Mouse (Mus musculus): ENCODE measurements around the gene Baz1a.

The Baz1a gene

GRCm38 (mm10) chr12:55013626-55014398, at the start of gene Baz1a:
Gene Baz1a, minus strand, starts transcription at chr12:55014348.
- DNase-seq: no peak

DNA sequence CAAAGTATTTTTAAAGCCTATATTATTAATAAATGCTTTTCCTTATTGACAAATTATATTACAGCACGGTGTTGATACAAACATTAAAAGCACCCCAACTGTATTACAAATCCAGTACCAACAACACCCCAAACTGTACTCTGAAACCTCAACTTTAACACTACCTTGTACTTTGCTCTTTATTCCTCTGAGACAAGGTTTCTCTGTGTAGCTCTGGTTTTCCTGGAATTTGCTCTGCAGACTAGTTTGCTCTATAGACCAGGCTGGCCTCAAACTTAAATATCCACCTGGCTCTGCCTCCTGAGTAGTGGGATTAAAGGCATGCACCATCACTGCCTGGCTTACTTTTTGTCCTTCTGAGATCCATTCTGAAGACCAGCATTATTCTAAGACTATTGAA, 48.0 kb upstream of the Baz1a start:
- DNase-seq: no peak

DNA sequence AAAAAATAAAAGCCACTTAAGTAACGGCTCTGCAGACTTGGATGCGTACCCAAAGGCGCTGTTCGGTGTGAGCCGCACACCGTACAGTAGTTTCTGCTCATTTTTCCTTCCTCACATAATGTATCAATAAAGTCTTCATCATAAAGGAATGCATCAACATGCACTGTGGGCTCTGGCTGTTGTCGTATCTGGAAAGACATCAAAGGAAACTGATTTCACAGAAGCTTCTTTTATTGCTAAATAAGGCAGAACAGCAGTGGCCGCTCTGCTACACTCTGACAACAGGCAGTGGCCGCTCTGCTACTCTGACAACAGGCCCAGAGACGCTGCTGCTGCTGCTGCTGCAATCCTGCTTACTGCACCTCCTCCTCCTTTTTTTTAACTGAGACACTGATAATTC, 46.9 kb upstream of the Baz1a start:
- DNase-seq: no peak

DNA sequence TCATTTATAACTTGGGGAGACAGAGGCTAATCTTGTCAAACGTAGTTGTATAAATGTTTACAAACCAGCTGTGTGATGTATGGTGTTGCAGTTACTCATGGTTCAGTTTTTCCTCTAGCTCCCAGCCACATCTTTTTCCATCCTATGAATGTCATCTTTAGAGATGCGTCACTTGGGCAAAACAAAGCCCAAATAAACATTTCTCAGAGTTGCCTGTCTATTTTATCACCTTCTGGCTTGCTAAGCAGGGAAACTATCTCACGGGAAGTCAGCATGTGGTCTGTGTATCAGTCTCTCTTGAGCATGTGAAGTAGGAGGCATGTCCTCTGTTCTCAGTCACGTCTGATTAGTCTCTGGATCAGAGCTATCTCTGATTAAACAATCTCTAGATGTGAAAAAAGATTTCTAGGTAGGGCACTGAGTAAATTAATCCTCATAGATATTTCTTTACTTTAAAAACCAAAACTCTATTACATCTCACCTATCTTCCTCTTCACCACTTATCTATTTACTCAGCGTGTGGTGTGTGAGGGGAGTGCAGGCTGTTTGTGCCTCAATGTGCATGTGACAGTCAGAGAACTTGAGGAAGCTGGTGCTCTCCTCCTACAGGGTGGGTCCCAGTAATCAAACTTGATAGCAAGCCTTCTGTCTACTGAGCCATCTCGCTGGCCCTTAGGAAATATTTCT, 46.2 kb upstream of the Baz1a start:
- no peak for DNase-seq

DNA sequence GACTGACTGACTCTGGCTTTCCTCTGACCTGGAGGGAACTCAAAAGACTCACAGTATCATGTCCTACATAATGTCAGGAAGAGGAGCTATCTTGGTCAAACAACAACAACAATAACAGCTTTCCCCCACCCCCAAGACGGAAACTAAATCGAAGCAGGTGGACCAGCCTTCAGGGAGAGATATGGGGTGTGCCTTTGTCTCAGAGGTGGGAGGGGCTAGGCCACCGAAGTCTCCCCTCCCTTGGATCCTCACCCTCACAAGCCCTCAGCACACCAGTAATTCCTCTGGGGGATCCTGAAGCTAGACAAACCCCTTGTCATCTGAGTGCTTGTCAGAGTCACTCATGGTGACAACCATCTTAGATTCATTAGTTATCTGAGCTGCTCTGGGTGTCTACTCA, 45.7 kb upstream of the Baz1a start:
- no peak for DNase-seq

GRCm38 (mm10) chr12:55058865-55059615, 44.9 kb upstream of the Baz1a start:
- no peak for DNase-seq

DNA sequence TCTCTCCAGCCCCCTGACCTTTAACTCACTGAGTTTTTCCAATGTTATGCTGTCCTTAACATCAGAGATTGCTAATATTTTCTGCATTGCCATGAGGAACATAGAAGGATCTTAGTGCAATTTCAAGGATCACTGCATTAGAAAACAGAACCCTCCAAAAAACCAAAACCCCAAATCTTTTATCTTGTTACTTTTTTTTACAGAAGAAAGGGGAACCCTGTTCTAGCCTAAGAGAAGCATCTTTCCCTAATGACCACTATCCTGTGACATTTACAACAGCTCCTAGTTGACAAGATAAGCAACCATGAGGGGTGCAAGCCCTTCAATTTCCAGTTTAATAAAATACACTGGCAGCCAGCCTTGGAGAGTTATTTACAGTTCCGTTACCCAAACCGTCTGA, 42.6 kb upstream of the Baz1a start:
- DNase-seq: no peak

- no peak for DNase-seq
These were observed 40.5 kb upstream of the Baz1a start for GRCm38 (mm10) chr12:55054551-55055241.

DNA sequence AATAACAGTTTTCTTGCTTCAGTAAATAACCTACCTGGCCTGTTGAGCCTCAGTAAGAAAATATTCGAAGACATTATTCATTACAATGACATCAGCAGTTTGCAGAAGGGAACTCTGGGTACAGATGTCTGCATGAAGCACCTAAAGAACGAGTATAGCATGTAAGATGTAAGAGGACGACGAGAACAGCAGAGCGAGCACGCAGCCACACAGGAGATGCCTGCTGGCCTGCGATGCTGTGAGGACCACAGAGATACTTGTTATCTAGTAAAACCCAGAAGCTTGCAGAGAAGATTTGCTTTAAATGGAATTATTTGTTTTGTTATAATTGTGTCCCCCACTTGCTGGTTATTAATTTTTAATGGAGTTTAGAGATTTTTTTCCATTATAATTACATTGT, 39.1 kb upstream of the Baz1a start:
- DNase-seq: no peak

DNA sequence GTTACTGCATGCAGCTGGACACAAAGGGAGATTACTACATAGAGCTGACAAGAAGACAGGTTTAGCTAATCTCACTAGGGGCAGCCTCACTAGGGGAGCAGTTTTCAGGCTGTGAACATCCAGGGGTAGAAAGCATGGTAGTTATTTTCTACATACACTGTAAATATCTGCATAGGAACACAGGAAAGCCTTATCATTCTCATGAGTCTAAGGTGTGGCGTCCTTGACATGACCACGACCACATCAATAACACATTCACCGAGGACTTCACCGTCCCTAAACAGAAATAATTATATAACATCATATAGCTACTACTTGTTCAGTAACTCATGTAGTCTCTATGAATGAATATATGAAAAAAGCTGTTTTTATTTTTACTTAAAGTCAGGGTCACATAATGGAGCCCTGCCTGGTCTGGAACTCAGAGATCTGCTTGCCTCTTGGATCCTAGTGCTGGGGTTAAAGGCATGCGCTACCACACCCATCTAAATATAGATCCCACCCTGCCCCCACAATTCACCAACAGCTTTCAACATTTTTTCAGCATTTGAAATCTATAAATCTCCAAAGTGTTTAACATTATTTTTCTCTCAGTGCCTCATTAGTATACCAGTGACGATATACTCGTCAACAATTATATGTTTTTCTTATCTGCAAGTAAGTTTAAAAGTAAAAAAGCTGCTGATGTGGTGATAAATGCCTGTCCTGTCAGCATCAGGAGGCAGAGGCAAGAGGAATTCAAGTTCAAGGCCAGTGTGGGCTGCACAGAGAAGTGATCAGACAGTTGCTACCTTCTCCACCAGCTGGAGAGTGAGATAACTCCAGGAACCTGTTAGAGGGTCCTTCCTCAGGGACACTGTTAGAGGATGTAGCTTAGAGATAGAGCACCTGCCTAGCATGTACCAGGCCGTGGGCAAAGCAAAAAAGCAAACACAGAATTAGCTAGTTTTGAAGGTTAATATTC, 37.3 kb upstream of the Baz1a start:
- DNase-seq: no peak

- peak; percentile 2 for DNase-seq
These were observed 35.7 kb upstream of the Baz1a start for GRCm38 (mm10) chr12:55049731-55050353.

GRCm38 (mm10) chr12:55041011-55041410, 26.9 kb upstream of the Baz1a start:
- DNase-seq: no peak

GRCm38 (mm10) chr12:55027088-55027487, 12.9 kb upstream of the Baz1a start:
- no peak for DNase-seq

DNA sequence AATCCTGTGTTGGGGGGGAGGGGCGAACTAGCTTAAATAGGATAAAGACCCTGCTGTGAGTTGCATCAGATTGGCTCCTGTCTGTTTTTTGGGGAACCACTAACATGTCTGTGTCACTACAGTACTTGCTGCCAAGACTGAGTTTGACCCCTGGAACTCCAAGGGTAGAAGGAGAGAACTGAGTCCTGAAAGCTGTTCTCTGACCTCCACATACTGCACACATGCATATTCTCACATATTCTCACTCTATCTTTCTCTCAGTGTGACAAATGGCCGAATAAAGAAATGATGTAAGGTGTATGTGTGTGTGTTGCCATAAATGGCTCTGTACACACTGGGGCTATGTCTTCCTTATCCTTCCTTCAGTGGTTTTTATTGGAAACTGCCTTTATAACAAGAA, 9.1 kb upstream of the Baz1a start:
- no peak for DNase-seq

DNA sequence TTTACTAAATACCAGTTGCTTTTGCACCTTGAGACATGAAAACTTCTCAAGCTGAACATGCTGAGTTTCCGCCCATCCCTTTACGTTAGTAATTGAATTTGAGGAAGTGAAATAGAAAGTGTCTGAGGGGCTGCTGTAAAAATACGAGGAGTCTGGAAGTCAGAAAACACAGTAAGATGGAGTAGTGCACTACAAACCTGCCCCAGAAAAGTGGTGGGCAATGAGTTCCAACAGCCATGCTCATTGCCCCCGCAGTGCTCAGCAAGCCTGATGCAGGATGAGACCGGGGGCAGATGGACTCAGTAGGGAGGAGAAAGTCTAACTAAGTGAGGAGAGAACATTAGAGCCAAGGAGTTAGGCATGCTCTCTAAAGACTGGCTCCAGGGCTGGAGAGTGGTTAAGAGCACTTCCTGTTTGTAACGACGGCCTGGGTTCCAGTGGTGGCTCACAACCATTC, 5.3 kb upstream of the Baz1a start:
- DNase-seq: no peak

DNA sequence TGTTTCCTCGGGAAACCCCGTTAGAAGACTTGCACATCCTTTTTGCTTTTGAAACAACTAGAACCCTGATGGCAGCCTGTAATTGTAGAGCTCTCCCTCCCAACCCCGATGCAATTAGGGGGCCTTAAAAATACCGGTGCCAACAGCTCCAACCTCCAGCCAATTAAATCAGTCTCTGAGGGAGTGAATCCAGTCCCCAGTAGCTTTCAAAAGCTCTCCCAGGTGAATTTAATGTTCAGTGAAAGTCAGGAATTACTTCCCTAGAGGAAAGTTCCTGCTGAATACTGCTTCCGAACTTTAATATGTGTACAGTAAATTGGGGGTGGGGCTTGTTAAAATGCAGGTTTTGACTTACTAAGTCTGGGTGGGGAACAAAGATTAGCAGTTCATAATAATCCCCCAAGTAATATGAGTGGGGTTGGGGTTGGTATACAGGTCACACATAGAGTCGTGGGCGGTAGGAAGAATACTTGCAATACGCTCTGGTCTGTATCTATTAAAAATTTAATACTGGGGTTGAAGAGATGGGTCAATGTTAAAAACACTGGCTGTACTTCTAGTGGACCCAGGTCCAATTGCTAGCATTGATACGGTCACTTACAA, 3.1 kb upstream of the Baz1a start:
- DNase-seq: no peak

DNA sequence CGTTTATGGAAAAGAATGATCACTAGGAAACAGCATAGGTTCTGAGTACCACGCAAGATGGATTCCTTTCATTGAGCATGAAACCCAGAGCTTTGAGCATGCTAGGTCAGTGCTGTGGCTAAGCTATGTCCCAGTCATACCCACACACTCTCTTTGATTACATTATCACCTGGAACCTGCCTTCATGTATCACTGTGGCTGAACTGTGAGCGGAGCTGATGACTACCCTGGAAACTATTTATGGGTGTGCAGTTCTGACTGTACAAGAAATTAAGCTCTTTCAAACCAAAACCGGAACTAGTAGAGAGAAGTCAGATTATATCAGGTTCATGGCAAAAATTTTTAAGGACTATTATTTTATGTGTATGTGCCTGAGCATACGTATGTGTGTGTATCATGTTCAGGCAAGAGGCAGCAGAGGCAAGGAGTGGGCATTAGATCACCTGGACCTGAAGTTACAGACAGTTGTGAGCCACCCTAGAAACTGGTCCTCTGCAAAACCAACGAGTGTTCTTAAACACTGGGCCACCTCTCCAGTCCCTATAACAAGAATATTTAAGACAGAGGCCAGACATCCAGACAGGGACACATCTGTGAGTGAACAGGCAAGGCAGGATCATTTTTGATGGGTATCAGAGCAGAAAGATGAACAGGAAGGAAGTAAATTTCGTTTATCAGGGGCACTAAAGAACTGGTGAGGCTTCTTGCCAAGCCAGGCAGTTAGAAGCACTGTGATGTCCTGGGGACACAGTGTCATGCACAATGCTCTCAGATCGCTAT, 2.4 kb upstream of the Baz1a start:
- DNase-seq: no peak

- DNase-seq: peak; percentile 70
These were observed 1.3 kb upstream of the Baz1a start for GRCm38 (mm10) chr12:55015428-55015827.

DNA sequence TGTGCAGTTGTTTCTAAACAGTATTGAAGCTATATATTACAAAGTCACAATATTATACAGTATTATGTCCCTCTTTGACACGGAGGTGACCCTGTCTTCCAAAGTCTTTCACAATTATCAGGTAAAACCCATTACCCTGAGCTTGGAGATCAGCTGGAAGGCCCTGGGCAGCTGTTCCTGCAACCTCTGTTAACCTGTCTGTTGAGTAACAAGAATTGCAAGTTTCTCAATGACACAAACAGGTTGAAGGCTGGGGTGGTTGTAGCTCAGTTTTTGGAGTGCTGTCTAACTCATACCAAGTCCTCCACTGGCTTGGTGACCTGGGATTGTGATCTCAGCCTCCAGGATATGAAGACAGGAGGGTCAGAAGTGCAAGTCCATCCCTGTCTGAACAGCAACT, 1.1 kb downstream of the Baz1a start:
- DNase-seq: no peak

- no peak for DNase-seq
These were observed 6.7 kb downstream of the Baz1a start for GRCm38 (mm10) chr12:55007361-55008008.
